Mouse (Mus musculus) erythroblast, embryonic 14.5 days (primary cell): Measurements from ENCODE around the gene Tnfsf12. TPM values are rescaled to one million over a fixed set of nuclear protein-coding genes. Genes with fewer than 3 reads are reported as not detected.

Experiments used
- H3K27me3 ChIP-seq: 2 replicates; pipeline ENCODE4 v1.6.1; 2012; ENCODE audit warnings: inconsistent platforms; ENCODE audit not compliant: control insufficient read depth
- H3K36me3 ChIP-seq: 2 replicates; pipeline ENCODE4 v1.6.1; 2012; ENCODE audit warnings: mild to moderate bottlenecking, inconsistent platforms; ENCODE audit not compliant: control insufficient read depth
- H3K4me1 ChIP-seq: 2 replicates; pipeline ENCODE4 v1.6.1; 2012; ENCODE audit warnings: inconsistent platforms; ENCODE audit not compliant: control insufficient read depth
- H3K4me3 ChIP-seq: replicated peaks from 2 replicates; pipeline ENCODE3; 2012; ENCODE audit warnings: moderate library complexity, mild to moderate bottlenecking, inconsistent platforms
- H3K9me3 ChIP-seq: 2 replicates; pipeline ENCODE4 v1.6.1; 2012; ENCODE audit warnings: low read length, inconsistent platforms, mixed read lengths; ENCODE audit not compliant: control insufficient read depth
- GATA1 ChIP-seq: IDR thresholded peaks from 2 replicates; pipeline ENCODE4 v1.6.1; 2012; ENCODE audit warnings: low read length, inconsistent platforms, mixed read lengths
- TAL1 ChIP-seq: IDR thresholded peaks from 3 replicates; pipeline ENCODE4 v1.6.1; 2012; ENCODE audit warnings: low read length, inconsistent platforms, mixed read lengths
- polyA plus RNA-seq: library from polyadenylated mRNA; stranded (reverse); fragments of >175 nt; gene quantifications from 2 replicates; pipeline ENCODE4 v1.2.3, GENCODE M21; 2012

Gene Tnfsf12
- polyA plus RNA-seq, 1 experiment, result 0.02 TPM

GRCm38 (mm10) chr11:69715929-69716328 is 20.3 kb upstream of the Tnfsf12 start:
- peaks cover 3% of the 10 kb centered on the region for H3K9me3 ChIP-seq
- peaks cover 54% of the 10 kb centered on the region for H3K4me1 ChIP-seq
- no peaks in the 10 kb centered on the region for H3K27me3 ChIP-seq
- H3K36me3 ChIP-seq, result no peaks in the 10 kb centered on the region
- no peak for TF ChIP-seq GATA1
- no peak for TF ChIP-seq TAL1
- H3K4me3 ChIP-seq, result no peak overlapping the region

GRCm38 (mm10) chr11:69715482-69715881 is 19.8 kb upstream of the Tnfsf12 start:
- Histone ChIP-seq H3K4me3 (no peak overlapping the region), H3K36me3 (no peaks in the 10 kb centered on the region), H3K4me1 (peaks cover 55% of the 10 kb centered on the region), H3K27me3 (no peaks in the 10 kb centered on the region), H3K9me3 (peaks cover 3% of the 10 kb centered on the region)
- TF ChIP-seq GATA1 (no peak), TAL1 (no peak)

GRCm38 (mm10) chr11:69714636-69715329 is 19.1 kb upstream of the Tnfsf12 start:
- Histone ChIP-seq H3K36me3 (no peaks in the 10 kb centered on the region), H3K4me1 (peaks cover 58% of the 10 kb centered on the region), H3K27me3 (no peaks in the 10 kb centered on the region), H3K4me3 (no peak overlapping the region), H3K9me3 (peaks cover 3% of the 10 kb centered on the region)
- TF ChIP-seq TAL1 (no peak), GATA1 (no peak)

- H3K4me3 ChIP-seq, result no peak overlapping the region
Measured at GRCm38 (mm10) chr11:69712954-69713672, 17.5 kb upstream of the Tnfsf12 start.

GRCm38 (mm10) chr11:69711082-69711481 is 15.4 kb upstream of the Tnfsf12 start:
- TF ChIP-seq GATA1 (no peak), TAL1 (no peak)
- no peaks in the 10 kb centered on the region for H3K27me3 ChIP-seq
- no peak overlapping the region for H3K4me3 ChIP-seq
- H3K4me1 ChIP-seq, result peaks cover 45% of the 10 kb centered on the region
- peaks cover 3% of the 10 kb centered on the region for H3K9me3 ChIP-seq
- H3K36me3 ChIP-seq, result no peaks in the 10 kb centered on the region

More at GRCm38 (mm10) chr11:69712954-69713672, 17.5 kb upstream of the Tnfsf12 start:
- Histone ChIP-seq H3K27me3 (no peaks in the 10 kb centered on the region), H3K9me3 (peaks cover 3% of the 10 kb centered on the region), H3K36me3 (no peaks in the 10 kb centered on the region), H3K4me1 (peaks cover 54% of the 10 kb centered on the region)
- TF ChIP-seq TAL1 (no peak), GATA1 (no peak)

- Histone ChIP-seq H3K9me3 (peaks cover 2% of the 10 kb centered on the region), H3K4me1 (peaks cover 40% of the 10 kb centered on the region), H3K36me3 (no peaks in the 10 kb centered on the region), H3K27me3 (no peaks in the 10 kb centered on the region), H3K4me3 (no peak overlapping the region)
- no peak for TF ChIP-seq GATA1
- TF ChIP-seq TAL1, result no peak
Measured at GRCm38 (mm10) chr11:69710470-69710869, 14.8 kb upstream of the Tnfsf12 start.

- Histone ChIP-seq H3K36me3 (no peaks in the 10 kb centered on the region), H3K27me3 (no peaks in the 10 kb centered on the region), H3K9me3 (no peaks in the 10 kb centered on the region), H3K4me3 (no peak overlapping the region), H3K4me1 (peaks cover 37% of the 10 kb centered on the region)
- no peak for TF ChIP-seq TAL1
- TF ChIP-seq GATA1, result no peak; the same call in 1 of the 2 replicates
Measured at GRCm38 (mm10) chr11:69709554-69710446, 14.2 kb upstream of the Tnfsf12 start.

- no peaks in the 10 kb centered on the region for H3K27me3 ChIP-seq
- peaks cover 37% of the 10 kb centered on the region for H3K4me1 ChIP-seq
- no peaks in the 10 kb centered on the region for H3K9me3 ChIP-seq
- H3K36me3 ChIP-seq, result no peaks in the 10 kb centered on the region
- TF ChIP-seq TAL1 (no peak), GATA1 (no peak)
- no peak overlapping the region for H3K4me3 ChIP-seq
Measured at GRCm38 (mm10) chr11:69708614-69709265, 13.1 kb upstream of the Tnfsf12 start.
